Mouse (Mus musculus): ENCODE measurements around the gene Gli2.

The Gli2 gene

DNA sequence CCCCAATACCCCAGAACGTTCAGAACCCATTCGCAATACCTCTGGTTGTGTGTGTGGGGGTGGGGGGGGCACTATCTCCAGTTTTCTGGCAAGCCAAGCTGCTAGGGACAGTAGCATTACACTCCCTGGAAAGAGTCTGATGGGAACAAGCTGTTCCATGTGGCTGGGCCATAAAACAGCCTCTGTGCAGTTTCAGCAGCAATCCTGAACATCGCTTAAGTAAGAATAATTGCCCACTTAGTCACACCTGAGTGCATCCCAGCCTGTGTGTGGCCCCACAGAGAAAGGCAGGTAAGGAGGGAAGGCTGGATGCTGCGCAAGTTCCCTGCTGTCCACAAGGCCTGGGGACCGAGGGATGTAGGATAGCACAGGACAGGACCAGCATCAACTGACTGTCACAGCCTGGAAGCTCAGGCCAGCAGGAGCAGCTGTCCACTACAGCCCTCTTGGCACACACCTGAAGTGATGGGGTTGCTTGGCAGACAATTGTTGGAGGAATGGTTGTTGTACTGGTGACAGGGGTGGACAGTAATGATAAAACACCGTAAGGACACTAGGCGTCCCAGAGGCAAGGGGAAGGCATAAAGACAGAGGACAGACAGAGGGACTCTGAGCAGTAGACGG, 58.8 kb downstream of the Gli2 start:
- DNase-seq (ENCODE audit: low spot score): no peak

DNA sequence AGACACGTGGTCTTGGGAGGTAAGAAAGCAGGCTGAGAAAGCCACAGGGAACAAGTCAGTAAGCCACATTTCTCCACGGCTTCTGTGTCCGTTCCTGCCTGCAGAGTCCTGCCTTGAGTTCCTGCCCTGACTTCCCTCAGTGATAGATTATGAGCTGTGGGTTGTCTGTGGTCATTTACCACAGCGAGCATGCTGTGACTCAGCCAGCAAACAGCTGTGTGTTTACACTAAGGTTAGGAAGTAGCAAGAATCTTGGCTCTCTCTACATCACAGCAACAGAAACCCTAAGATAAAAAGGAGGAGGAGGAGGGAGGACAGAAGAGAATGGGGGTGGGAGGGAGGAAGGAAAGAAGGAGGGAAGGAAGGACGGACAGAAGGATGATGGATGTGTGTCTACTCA, 59.6 kb downstream of the Gli2 start:
- DNase-seq (ENCODE audit: low spot score): no peak

DNA sequence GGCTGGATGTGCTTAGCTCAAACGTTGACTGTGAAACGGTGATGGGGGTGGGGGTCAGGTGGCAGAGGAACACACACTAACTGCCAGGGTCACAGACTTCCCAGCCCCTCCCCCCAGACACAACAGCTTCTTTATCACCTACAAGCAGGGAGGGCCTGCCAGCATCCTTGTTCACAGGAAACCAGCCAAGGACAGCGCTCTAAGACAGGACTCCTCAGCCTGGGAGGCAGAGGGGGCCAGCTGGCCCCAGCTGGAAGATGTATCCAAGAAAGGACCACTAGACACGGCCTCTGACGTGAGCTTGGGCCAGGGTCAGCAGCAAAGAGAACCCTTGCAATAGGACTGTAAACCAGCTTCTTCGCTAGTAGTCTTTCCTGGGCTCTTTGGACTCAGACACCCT, 65.1 kb downstream of the Gli2 start:
- DNase-seq (ENCODE audit: low spot score): no peak

DNA sequence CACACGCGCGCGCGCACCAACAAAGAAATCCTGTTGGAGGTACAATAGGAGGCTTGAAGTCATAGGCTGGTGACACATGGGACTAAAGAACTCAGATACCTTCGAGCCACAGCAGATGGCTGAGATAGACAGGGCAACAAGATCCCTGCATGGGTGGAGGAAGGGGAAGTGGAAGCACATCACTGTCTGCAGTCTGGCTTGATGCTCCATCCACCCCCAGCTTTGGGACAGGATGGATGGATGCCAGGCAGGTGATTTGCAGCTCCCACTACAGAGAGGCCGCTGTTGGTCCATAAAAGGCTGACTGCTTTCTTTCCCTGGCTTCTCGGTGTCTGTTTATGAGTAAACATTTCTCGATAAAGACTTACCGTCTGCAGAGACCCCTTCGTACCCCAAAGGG, 65.9 kb downstream of the Gli2 start:
- no peak for DNase-seq (ENCODE audit: low spot score)

DNA sequence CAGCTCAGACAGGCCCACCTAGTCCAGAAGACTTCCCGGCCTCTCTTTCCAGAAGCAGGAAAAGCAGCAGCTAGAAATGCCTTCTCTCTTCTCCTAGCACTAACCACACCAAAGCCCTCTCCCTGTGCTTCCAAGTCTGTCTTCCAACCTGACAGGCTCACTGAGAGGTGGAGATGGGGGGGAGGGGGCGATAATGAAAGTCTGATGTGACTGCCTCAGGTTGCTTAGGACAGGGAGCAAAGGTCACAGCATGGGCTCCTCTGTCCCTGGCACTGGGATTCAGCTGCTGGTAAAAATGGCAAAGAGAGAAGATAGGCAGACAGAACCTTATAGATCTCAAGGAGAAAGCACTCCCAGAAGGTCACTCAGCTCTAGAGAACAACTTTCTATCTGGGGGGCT, 70.0 kb downstream of the Gli2 start:
- DNase-seq (ENCODE audit: low spot score): no peak

DNA sequence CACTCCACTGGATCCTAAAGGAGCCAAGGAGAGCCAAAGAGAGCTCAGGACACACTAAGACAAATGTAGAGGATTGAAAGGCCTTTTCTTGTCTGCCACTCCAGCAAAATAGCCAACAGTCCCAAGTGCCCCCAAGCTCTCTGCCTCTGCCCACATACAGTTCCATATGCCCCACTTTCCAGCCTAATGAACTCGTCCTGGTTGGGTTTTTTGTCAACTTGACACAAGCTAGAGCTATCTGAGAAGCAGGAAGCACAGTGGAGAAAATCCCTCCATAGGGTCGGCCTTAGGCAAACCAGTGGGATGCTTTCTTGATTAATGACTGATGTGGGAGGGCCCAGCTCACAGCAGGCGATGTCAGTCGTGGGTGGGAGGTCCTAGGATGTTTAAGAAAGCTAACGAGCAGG, 70.6 kb downstream of the Gli2 start:
- no peak for DNase-seq (ENCODE audit: low spot score)

DNA sequence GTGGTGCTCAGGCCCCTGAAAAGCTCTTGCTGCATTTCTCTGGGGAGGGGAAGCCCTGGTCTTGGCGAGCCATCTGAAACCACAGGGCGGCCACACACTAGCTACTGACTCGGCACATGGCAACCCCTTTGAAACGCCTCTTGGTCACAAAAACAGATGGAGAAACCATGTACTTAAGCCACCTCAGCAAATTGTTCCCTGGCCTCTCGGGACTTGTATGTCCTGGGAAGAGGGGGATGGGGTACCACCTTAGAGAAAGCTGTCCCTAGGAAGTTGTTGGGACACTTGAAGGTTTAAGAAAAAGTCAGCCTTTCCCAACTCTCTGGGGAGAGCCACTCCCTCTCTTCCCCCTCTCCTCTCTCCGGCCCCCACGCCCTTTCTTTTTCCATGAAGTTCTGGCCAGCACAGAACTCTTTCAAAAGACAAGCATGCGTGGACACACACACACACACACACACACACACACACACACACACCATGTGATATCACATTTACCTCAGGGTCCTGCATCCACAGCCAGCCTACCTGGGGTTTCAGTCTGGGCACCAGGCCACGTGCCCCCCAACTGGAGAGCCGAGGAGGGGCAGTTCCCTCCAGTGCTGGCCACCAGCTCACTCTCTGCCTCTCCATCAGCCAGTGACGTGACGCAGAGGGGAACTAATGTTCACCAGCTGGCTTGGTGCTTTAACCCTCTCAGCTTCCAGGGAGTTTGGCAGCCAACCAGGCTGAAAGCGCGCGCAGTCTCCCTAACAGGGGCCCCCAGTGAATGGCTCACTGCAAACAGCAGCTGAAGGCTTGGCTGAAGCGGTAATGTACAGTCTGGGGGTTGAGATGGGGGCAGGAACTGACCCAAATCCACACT, 71.2 kb downstream of the Gli2 start:
- DNase-seq (ENCODE audit: low spot score): no peak

DNA sequence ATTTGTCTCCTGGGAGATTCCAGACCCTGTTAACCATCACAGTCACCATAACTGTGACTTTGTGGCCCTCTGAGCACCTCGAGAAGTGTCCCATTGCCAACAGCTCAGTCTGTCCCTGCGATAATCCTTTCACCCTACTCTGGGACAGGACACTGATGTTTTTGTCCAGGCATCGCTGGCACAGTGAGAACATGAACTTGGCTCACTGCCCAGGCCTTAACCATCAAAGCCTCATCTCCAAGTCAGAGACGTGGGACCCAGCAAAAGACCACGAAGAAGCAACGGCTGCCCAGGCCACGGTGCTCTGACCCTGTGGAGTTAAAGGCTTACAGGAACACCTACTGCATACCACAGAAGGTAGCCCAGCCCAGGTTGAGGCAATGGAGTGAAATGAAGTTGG, 72.8 kb downstream of the Gli2 start:
- no peak for DNase-seq (ENCODE audit: low spot score)

DNA sequence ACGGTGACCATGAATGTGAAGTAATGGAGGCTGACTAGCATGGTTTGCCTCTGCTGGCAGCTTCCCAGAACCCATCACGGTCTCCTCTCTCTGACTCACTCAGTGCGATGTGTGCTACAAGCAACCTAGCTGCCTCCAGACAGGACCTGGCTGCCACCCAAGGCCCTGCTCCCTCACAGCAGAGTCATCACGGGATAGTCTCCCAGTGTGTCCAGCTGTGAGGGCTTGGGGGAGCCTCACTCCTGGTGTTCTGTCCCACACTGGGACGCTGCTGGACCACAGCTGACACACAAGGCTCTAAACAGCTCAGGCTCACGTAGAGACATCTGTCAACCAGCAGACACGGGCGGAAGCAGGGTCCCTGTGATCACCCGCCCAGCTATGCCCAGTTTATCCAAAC, 76.8 kb downstream of the Gli2 start:
- DNase-seq (ENCODE audit: low spot score): no peak

DNA sequence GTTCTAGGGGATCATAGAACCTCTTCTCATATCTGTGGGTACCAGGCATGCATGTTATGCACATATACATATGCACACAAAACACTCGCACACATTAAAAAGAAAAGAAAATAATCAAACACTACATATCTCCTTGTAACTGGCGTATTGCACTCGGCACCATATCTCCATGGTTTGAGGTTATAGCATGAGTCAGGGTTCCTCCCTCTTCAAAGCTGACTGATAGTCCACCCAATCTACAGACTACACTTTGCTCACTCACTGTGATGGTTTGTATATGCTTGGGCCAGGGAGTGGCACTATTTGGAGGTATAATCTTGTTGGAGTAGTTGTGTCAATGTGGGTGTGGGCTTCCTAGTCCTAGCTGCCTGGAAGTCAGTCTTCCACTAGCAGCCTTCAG, 78.0 kb downstream of the Gli2 start:
- DNase-seq (ENCODE audit: low spot score): no peak

DNA sequence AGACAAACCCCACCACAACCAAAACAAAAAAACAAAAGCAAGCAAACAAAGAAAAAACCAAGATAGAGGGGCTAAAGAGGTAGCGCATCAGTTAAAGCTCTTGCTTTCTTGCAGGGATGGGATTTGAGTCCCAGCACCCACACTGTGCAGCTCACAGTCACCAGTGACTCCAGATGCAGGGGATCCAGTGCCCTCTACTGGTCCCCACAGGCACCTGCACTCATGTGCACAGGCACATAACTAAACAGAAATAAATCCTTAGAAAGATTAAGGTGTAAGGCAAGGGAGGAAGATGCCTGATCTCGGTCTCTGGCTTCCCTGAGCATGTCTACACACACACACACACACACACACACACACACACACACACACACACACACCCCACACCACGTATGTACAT, 83.4 kb downstream of the Gli2 start:
- DNase-seq (ENCODE audit: low spot score): no peak

DNA sequence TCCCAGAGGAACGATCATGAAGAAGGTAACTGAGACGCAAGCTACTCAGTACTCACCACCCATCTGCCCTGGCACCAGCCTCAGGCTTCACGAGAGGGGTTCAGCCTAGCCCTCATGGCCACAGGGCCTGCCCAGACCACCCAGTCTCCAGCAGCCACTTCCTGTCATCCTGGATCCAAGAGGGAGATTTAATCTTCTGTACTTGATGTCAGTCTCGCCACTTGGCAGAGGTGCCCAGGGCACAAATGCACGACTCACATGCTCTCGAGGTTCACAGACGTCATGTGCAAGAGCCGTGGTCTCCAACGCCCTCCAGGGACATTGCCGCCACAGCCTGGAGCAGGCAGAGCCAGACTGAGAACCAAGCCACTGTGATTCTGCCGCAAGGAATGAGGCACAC, 84.0 kb downstream of the Gli2 start:
- no peak for DNase-seq (ENCODE audit: low spot score)

DNA sequence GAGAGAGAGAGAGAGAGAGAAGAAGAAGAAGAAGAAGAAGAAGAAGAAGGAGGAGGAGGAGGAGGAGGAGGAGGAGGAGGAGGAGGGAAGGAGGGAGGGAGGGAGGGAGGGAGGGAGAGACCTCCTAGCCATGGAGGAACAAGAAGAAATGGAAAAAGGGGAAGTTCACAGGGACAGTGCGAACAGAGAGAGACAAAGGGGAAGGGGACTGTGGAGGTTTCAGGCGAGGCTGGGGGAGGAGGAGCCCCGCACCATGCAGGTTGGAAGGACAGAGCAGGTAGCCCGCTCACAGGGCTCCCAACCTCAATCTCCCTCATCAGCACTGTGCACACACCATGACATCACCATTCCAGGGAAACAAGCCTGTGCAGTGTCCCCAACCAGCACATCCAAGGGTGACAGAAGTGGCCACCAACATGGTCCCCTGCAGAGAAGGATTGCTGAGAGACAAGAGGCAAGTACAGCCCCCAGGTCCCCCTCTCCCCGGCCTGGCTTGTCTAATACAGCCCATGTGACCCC, 84.7 kb downstream of the Gli2 start:
- DNase-seq (ENCODE audit: low spot score): no peak

DNA sequence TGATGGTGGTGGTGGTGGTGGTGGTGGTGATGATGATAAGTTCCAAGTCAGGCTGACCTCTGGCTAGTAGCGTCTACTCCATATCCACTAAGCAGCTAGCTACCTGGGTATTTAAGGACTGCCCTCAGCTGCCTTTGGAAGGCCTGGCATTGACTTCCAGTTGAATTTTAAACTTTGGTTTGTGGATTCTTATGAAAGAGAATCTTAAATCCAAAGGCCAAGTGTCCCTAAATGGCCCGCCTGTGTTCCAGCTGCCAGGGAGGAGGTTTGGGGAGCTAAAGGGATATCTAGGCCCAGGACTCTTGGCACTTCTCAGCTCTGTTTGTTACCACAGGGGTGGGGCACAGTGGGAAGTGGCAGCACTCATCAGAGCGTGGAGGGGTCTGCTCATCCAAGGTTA, 85.4 kb downstream of the Gli2 start:
- DNase-seq (ENCODE audit: low spot score): no peak

DNA sequence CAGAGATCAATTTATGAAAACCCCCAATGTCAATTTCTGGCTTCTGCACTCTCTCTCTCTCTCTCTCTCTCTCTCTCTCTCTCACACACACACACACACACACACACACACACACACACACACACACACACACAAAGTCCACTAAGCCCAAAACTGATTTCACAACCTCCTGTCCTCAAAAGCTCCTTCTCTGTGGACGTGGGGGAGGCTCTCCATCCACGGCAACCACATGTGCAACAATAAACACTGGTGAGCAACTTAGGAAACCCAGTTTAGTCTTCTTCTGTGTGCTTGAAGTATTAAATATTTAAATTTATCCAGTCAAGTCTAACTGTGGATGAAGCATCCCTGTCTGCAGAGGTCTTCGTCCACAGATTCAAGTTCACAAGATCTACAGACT, 86.1 kb downstream of the Gli2 start:
- DNase-seq (ENCODE audit: low spot score): no peak

DNA sequence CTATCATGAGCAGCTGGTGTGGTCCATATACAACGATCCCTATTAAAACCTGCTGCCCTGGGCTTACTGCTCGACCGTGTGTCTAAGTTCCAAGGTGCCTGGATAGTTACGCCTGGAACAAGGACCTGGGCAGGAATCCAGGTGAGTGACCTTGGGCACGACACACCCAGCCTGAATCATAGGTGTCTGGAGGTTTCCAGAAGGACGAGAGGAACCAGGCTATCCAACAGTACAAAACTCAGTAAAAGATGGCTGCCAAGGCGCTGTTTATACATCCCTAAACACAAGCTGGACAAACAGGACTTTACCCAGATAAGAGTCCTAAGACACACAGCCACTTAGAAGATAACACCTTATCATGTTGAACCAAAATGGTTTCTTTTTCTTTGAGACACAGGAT, 94.8 kb downstream of the Gli2 start:
- DNase-seq (ENCODE audit: low spot score): no peak

DNA sequence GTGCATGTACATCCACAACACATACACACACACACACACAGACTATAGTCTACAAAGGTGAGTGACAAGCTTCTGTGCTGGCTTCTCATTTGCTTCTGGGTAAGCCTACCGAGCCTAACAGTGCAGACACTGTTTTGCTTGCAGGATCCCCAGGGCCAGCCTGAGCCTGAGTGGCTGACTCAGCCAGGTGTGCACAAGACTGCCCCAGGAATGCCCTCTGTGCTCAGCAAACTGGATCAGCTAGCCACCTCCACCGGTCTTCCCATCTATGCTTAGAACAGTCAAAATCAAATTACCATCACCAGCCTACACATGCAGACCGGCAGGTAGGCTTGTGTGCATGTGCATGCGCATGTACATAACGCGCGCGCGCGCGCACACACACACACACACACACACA, 97.6 kb downstream of the Gli2 start:
- no peak for DNase-seq (ENCODE audit: low spot score)

DNA sequence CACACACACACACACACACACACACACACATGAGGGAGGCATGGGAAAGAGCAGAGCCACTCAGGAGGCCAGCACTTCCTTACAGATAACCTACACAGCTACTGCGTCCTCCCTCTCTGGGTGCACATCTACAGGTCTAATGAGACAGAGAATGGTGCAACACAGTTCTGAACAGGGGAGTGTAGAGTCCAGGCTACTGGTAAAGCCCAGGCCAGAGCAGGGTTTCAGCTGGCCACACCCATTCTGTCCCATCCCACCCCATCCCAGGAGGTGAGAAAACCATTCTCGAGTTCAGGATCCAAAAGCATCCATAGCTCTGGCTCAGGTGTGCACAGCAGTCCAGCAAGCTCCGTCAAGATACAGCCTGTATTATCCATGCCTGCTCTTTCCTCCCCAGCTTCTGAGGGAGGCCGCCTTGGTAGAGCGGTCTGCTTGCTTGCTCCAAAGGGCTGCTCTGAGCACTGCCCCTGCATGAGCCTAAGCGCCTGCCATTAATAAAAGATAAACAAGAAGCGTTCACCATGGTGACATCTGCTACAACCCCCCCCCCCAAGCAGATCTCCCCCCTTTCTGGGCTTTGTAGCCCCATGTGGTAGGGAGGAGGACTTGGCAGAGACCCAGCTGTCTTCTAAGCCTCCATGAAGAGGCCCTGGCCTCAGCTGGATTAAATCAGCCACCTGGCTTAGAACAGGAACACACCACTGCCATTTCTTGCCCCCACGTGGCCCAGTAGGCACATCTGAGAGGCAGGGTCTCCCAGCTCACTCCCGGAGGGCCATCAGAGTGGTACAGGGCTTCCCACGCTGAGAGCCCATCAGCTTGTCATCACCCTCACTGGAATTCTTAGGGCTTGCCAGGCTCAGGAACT, 98.8 kb downstream of the Gli2 start:
- no peak for DNase-seq (ENCODE audit: low spot score)

DNA sequence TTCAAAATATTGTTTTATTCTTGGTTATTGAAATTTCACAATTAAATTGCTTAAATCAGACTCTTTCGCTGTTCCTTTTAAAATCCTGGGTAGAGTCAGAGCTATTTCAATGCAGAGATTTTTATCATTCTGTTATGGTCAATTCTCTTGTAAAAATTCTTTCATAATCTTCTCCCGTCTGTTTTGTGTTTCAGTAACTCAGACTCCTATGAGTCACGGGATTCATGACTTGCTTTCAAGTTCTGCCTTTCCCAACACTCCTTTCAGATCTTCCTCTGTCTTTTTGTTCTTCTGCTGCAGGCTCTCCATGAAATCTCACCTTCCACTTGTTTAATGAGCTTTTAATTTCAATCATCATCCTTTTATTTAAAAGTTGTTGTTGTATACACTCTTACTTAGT, 100.4 kb downstream of the Gli2 start:
- DNase-seq (ENCODE audit: low spot score): no peak

DNA sequence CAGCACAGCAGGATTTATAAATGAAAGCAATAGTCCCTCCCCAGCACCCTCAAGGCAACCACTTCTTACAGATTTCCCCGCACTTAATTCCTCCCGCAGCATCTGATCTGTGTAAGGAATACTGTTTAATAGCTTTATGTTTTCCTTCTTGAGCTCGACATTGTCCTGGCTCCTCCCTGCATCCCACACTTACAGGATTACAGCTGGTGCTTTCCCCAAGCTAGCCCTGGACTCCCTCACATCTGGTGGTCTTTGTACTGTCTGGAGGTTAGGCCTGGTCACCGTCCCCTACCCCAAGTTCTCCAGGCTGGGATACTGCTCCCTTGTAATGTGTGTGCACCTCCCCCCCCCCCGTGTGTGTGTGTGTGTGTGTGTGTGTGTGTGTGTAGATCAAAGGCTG, 101.1 kb downstream of the Gli2 start:
- DNase-seq (ENCODE audit: low spot score): no peak

DNA sequence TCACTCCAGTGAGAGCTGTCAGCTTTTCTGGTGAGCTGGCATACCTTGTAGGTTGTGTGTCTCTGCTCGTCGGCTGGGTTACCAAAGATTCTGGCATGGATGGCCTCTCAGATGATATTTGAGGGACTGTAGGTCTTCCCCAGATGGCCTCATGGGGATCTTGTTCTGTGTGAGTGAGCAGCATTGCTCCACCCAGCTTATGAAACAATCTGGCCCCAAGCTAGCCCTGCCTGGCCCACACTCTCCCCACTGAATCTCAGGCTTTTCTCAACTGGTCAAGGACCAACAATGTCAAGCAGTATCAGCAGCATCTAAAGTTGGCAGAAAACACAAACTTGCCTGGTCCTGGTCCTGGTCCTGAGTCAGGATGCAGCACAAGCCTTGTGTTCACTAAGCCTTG, 105.0 kb downstream of the Gli2 start:
- no peak for DNase-seq (ENCODE audit: low spot score)

DNA sequence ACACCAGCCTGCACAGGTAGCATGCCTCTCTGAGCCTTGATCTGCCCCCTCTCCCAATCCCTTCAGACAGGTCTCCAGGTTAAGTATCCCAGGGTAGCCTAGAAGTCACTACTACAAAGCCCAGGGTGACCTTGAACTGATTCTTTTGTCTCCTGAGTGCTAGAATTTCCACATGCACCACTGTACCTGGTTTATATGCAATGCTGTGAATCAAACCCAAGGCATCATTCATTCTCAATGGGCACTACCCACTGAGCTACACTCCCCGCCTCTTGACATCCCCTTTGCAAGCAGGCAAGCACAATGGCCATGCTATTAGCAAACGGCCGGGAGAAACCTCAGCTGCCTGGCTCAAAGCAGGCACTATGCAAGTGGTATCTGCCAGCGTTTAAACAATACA, 106.2 kb downstream of the Gli2 start:
- DNase-seq (ENCODE audit: low spot score): no peak

DNA sequence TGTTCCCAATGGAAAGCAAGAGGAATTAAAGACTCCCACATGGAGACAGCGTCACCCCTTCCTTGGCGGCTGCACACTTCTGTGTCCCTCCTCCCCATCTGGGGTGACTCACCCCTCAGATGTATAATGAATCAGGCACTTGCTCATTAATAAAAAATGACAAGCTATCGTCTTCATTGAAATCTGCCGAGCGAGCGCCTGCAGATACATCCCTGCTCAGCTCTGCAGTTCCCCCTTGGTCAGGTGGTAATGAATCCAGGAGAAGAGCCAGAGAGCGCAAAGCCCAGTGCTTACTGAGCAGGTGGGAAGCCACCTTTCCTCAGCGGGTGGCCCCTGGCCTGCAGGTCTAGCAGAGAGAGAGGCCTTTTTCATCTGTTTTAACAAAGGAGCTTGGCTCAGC, 112.1 kb downstream of the Gli2 start:
- no peak for DNase-seq (ENCODE audit: low spot score)
